Mouse (Mus musculus) hindbrain, embryonic 14.5 days (tissue): ENCODE results near the gene Vmn2r59. TPM values are rescaled to one million over a fixed set of nuclear protein-coding genes. Genes with fewer than 3 reads are reported as not detected.
"Not testable (repeated sequence)": the region's sequence is repeated elsewhere in the genome, so short reads cannot be mapped to it uniquely, and the experiment has no call there.

Experiments
- ATAC-seq: fragments of 200-750 bp; cut with Nextera tagmentation; 2 replicates; pipeline ENCODE4 v1.8.0; 2017; ENCODE audit warnings: moderate number of reproducible peaks, mild to moderate bottlenecking, moderate TSS enrichment, moderate library complexity; ENCODE audit not compliant: low FRiP score
- DNase-seq: peaks from one replicate; pipeline ENCODE4 v3.0.0-alpha.2; 2015; ENCODE audit warnings: low spot score
- H3K27ac ChIP-seq: fragments of 300-500 bp; sonication (generic); 2 replicates; pipeline ENCODE4 v1.5.1; 2014; ENCODE audit warnings: mild to moderate bottlenecking, moderate library complexity
- H3K27me3 ChIP-seq: fragments of 300-500 bp; sonication (generic); 2 replicates; pipeline ENCODE4 v1.6.1; 2014; ENCODE audit warnings: mild to moderate bottlenecking, low read length, mixed read lengths; ENCODE audit not compliant: control insufficient read depth, insufficient read depth
- H3K36me3 ChIP-seq: fragments of 300-500 bp; sonication (generic); replicated peaks from 2 replicates; pipeline ENCODE4 v1.6.1; 2014; ENCODE audit not compliant: control insufficient read depth, insufficient read depth
- H3K4me1 ChIP-seq: fragments of 300-500 bp; sonication (generic); replicated peaks from 2 replicates; pipeline ENCODE4 v1.6.1; 2014; ENCODE audit warnings: antibody characterized with exemption, low read length, mixed read lengths; ENCODE audit not compliant: control insufficient read depth, insufficient read depth
- H3K4me2 ChIP-seq: fragments of 300-500 bp; sonication (generic); replicated peaks from 2 replicates; pipeline ENCODE4 v1.6.1; 2014; ENCODE audit warnings: mild to moderate bottlenecking, moderate library complexity
- H3K4me3 ChIP-seq: fragments of 300-500 bp; sonication (generic); replicated peaks from 2 replicates; pipeline ENCODE4 v1.5.1; 2014; ENCODE audit warnings: mild to moderate bottlenecking, low read length
- H3K9ac ChIP-seq: fragments of 300-500 bp; sonication (generic); 2 replicates; pipeline ENCODE4 v1.6.1; 2014
- H3K9me3 ChIP-seq: fragments of 300-500 bp; sonication (generic); 2 replicates; pipeline ENCODE4 v1.6.1; 2016; ENCODE audit warnings: low read length; ENCODE audit not compliant: control insufficient read depth
- WGBS: fragments of 180-500 bp; shearing (Covaris S2); extraction: QIAGEN DNeasy Blood & Tissue Kit; methylation state at CpG from one replicate; pipeline ENCODE4 v1.1.7; 2014; 5-methylcytosine and 5-hydroxymethylcytosine counted together
- polyA plus RNA-seq: library from polyadenylated mRNA; unstranded; fragments of >200 nt; fragmentation: Nextera tagmentation; extraction: Ambion mirVana; gene quantifications from 2 replicates; pipeline ENCODE4 v1.2.1, GENCODE M21; 2014

Gene Vmn2r59
- not detected in 2 replicates for polyA plus RNA-seq

- no peaks in the 10 kb centered on the region for H3K27me3 ChIP-seq
- H3K4me1 ChIP-seq: no peaks in the 10 kb centered on the region
- no peak for ATAC-seq
- DNase-seq: no peak
- H3K27ac ChIP-seq: no peak within 1 kb of the TSS
- peaks cover 38% of the 10 kb centered on the region for H3K9me3 ChIP-seq
- no peak within 1 kb of the TSS for H3K4me3 ChIP-seq
- H3K9ac ChIP-seq: no peak within 1 kb of the TSS
- no peaks in the 10 kb centered on the region for H3K36me3 ChIP-seq
- no peak within 1 kb of the TSS for H3K4me2 ChIP-seq
Observed at GRCm38 (mm10) chr7:42058923-42059322, at the start of gene Vmn2r59. TSS of gene Vmn2r59 (minus strand) at chr7:42059023.

- Histone ChIP-seq H3K9me3 (peaks cover 31% of the 10 kb centered on the region), H3K4me2 (no peak within 1 kb of the TSS), H3K27ac (no peak within 1 kb of the TSS), H3K4me1 (no peaks in the 10 kb centered on the region), H3K4me3 (no peak within 1 kb of the TSS), H3K36me3 (no peaks in the 10 kb centered on the region), H3K9ac (no peak within 1 kb of the TSS), H3K27me3 (no peaks in the 10 kb centered on the region)
- WGBS: 80% methylated on average over 2 of the region's 2 CpGs
- no peak for ATAC-seq
- DNase-seq: no peak
Observed at GRCm38 (mm10) chr7:42107470-42107869, 48.6 kb upstream of the Vmn2r59 start, which contains the start of gene Vmn2r60. TSS of gene Vmn2r60 (plus strand) at chr7:42107770.

DNA sequence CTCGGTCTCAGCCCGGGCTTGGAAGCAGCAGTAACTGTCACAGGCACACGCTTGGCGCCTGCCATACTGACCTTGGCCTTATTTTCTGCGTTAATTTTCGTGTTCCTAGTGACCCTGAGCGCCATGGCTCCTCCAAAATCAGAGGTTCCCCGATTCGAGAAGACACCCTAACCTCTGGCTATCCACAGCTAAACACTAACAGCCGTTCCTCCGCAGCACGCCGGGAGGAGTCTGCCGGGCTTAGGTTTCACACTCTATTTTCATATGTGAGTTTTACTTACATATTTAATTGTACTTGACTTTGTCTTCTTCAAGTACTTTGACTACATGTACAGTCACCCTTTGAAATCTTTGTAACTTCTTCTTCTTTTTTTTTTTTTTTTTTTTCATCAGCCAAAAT lies 48.2 kb upstream of the Vmn2r59 start:
- not testable (repeated sequence) for ATAC-seq, H3K27ac ChIP-seq, H3K4me1 ChIP-seq, DNase-seq, H3K4me2 ChIP-seq, H3K27me3 ChIP-seq, H3K36me3 ChIP-seq, H3K4me3 ChIP-seq, H3K9ac ChIP-seq
- H3K9me3 ChIP-seq: peaks cover 35% of the 10 kb centered on the region
- 87% methylated on average over 11 of the region's 14 CpGs for WGBS

Other genes starting within 250 kb of the Vmn2r59 start
- gene Vmn2r58, start 186.3 kb downstream of the Vmn2r59 start, polyA plus RNA-seq: not detected in 2 replicates
- not detected in 2 replicates for gene Vmn2r60, start 48.7 kb upstream of the Vmn2r59 start, polyA plus RNA-seq
- not detected in 2 replicates for gene Vmn2r61, start 201.0 kb upstream of the Vmn2r59 start, polyA plus RNA-seq